Mouse (Mus musculus) megakaryocyte, embryonic 14.5 days (primary cell): Measurements from ENCODE around the gene Tmod2.

ENCODE experiments used
- FLI1 ChIP-seq: IDR thresholded peaks from 2 replicates; pipeline ENCODE4 v1.6.1; 2012; ENCODE audit warnings: low read length, inconsistent platforms, mixed read lengths
- GATA1 ChIP-seq: IDR thresholded peaks from 3 replicates; pipeline ENCODE4 v1.6.1; 2012; ENCODE audit warnings: mixed read lengths, low read length, inconsistent platforms, borderline replicate concordance

DNA sequence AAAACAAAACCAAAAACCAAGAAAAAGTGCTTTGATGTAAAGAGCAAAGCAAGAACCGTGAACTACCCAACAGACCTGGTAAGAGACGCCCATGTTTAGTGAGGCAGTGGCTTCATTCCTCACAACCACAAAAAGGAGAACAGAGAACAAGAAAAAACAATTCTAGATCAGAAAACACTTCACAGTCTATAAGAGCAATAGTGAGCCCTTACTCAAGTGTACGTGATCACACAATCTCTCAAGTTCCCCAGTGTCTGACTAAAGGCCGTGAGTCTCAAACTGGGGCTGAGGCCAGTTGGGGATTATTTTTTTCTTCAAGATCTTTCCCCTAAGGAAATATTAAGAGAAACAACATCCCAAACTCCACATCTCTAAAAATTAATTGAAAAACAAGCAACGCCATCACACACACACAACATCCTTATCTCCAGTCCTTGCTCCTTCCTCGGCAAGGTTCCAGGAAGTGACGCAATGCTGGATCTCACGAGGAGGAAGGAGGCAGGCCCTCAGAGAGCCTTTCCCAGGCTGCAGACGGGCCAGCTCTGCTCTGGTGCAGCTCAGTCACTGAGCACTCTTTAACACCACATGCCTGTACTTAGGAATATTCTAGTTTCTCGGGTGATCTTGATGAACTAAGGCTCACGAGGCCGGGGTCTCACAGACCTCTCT lies 64.1 kb downstream of the Tmod2 start:
- no peak for TF ChIP-seq FLI1
- TF ChIP-seq GATA1: peak; percentile 79; the same call in 1 of the 3 replicates
